Mouse (Mus musculus) testis, adult 2 months (tissue): Measurements from ENCODE around the gene Hsd17b2.

Source experiments
- CTCF ChIP-seq: fragments of 200-500 bp; IDR thresholded peaks from 2 replicates; pipeline ENCODE4 v1.5.1; 2012; ENCODE audit warnings: low read depth, mild to moderate bottlenecking, inconsistent platforms, low read length, moderate library complexity; ENCODE audit not compliant: control insufficient read depth, insufficient read depth, insufficient replicate concordance
- POLR2A ChIP-seq: fragments of 200-500 bp; IDR thresholded peaks from 2 replicates; pipeline ENCODE4 v1.6.1; 2012; ENCODE audit warnings: low read depth, mild to moderate bottlenecking, inconsistent platforms, low read length, moderate library complexity; ENCODE audit not compliant: control insufficient read depth

- TF ChIP-seq CTCF (no peak), POLR2A (no peak)
Observed at GRCm38 (mm10) chr8:117728234-117728633, 26.5 kb downstream of the Hsd17b2 start.
